Mouse (Mus musculus) MN1 (cell line): ENCODE data around the gene Gga2.

Experiments
- DNase-seq: peaks from one replicate; pipeline ENCODE4 v3.0.0-alpha.2; 2016; ENCODE audit warnings: low spot score

The Gga2 gene

DNA sequence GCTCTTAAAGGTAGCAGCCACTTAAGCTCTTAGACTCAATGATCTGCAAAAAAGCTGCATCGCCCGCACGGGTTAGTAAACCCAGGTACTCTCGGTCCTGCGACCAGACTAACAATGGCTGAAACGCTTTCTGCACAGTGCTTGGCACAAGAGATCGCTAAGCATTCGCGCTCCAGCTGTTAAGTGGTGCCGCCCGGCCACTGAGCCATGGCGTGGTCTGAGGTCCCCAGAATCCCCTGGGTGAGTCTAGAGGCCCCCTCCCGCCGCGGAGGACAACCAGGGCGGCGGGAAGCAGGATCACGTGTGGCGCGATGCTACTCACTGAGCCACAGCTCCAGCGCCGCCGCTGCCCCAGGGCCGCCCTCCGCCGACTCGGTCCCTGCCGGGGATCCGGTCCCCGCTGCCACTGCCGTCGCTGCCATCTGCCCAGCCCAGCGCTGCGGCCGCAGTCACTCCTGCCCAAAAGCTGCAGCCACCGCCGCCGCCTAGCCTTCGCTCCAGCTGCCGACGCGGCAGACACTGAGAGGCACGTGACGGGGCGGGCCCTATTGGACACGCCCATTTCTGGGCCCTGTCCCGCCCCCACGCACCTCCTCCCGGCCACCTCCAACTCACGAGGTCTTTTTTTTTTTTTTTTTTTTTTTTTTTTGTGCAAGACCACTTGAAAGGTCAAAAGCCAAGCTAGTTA, at the start of gene Gga2:
Gga2 (minus strand) TSS at position 556 of the 688 bp plus-strand sequence.
- DNase-seq, result peak; percentile 88

- DNase-seq, result peak; percentile 51
Observed at GRCm38 (mm10) chr7:122067517-122068381, 46.7 kb upstream of the Gga2 start.

GRCm38 (mm10) chr7:122066945-122067516, 46.0 kb upstream of the Gga2 start, which contains the start of the genes Ubfd1 and Ears2:
Gene Ubfd1 (plus strand): TSS chr7:122067175.
Gene Ears2 (minus strand): TSS chr7:122067263.
- peak; percentile 98 for DNase-seq

DNA sequence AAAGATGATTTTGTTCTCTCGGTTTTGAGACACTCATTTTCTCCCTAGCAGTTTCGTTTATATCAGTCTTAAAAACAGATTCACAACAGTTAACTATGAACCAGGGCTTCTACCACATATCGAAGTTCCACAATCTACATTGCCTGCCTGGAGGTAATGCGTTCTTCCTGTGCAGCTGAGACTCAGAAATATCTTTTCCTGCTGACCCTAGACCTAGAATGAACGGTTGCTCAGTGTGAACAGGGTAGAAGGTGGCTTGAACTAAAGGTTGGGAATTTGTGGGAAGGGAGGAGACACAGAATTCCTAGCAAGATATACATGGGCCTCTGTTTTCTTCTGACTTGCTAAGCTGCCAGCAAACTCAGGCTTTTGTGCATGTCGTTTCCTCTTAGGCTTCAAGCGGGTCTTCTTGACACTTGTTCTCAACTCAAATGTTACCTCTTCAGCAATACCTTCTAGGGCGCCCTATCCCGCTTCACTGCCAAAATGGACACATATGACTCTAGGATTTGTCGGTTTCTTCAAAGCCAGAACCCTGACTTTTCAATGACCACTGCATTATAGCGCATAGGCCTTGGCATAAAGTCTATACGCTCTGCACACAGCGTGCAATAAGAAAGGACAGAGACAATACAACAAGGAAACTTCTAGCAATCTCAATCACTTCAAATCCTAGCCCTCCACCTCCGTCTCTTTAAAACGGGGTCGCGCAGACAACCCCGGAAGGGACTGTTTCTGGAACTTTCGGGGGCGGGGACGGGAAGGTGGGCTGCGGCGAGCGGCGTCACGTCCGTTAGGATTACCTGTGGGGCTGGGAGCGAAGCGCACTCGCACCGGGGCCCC, 45.3 kb upstream of the Gga2 start:
- DNase-seq, result peak; percentile 43

GRCm38 (mm10) chr7:122065656-122066055, 44.6 kb upstream of the Gga2 start:
- no peak for DNase-seq

DNA sequence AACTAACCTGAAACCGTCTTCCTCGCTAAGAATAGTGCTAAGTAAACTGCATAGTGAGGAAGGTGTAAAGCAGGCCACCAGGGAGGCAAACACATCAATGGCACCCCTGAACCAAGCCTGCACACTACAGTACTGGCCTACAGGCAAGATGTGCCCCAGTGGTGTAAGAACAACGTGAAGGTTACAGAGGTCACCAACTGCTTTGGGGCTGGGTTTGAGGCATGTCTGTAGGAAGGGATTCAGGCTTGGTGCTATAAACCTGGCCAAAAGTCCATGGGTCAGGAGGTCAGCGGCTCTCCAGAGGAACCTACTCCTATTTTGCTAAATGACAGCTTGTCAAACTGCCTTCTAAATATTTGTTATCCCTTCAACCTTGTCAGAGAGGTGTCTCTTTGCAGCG, 35.6 kb upstream of the Gga2 start:
- DNase-seq, result no peak

DNA sequence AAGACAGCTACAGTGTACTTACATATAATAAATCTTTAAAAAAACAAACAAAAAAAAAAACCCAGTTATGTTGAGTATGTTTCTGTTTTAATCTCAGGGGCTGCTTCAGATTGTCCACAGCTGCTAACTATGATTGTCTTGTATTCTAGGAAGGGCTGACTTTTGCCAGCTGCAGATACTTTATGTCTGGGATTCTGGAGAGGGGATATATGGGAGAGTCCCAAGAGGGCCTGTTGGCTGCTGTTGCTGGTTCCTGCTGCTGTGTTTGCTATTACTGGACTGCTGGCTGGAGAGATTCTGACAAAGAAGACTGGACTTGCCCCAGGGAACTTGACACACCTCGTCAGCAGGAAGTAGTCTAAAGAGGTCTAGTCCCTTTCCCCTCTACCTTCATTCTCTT, 29.8 kb upstream of the Gga2 start:
- no peak for DNase-seq

DNA sequence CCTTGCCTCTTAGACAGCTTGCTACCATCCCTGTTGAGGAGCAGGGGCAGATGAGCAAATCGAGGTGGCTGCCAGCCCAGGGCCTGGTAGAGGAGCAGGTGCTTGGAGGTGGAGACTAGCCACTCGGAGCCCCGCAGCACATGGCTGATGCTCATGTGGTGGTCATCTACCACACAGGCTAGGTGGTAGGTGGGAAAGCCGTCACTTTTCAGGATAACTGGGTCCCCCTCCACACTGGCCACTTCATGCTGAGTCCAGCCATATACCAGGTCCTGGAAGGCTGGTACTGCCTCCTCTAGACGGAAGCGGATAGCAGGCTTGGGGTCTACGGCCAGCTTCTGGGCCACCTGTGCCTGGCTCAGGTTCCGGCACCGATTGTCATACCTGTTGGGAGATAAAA, 27.2 kb upstream of the Gga2 start:
- no peak for DNase-seq

- no peak for DNase-seq
Observed at GRCm38 (mm10) chr7:122046813-122047212, 25.8 kb upstream of the Gga2 start.

GRCm38 (mm10) chr7:122045711-122046110, 24.7 kb upstream of the Gga2 start:
- DNase-seq, result no peak

DNA sequence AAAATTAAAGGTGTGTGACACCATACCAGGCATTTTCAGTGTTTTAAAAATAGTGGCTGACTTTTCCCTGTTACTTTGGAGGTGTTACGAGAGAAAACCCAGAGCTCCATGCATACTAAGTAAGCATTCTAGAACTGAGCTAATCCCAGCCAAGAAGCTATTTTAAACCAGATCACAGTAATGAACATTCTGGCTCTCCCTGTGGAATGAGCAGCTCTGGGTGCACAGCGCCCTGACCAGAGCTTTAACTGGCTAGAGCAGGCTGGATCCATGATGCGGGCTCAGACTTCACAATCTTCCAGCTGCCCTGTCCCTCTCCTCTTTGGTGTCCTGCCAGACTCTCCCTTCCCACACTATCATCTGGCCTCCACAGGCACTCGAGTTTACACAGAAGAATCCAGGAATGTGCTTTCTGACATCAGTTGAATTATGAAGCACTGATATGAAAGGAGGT, 24.2 kb upstream of the Gga2 start:
- no peak for DNase-seq

- no peak for DNase-seq
Observed at GRCm38 (mm10) chr7:122044106-122044505, 23.1 kb upstream of the Gga2 start.

GRCm38 (mm10) chr7:122034348-122034747, 13.3 kb upstream of the Gga2 start:
- DNase-seq, result no peak

DNA sequence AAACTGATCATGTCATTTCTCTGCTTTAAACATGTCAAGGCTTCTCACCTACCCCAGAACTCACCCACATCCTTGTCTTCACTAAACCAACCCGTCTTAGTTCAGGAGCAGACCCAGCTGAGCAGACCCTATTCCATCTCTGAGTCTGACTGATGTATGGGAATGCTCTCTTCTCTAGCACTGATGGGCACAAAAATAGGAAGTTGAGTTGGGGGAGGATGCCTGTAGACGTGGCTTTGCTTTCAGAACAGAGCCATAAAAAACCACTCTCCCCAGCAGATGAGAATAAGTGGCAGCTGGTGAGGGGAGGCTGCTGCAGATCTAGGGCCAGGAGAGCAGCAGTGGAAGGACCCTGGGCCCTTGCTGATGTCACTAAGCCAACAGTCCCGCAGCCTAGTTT, 12.3 kb upstream of the Gga2 start:
- DNase-seq, result no peak

GRCm38 (mm10) chr7:122022131-122022530, 1.1 kb upstream of the Gga2 start:
- DNase-seq, result no peak

- DNase-seq, result no peak
Observed at GRCm38 (mm10) chr7:122020273-122020666, 752 bp downstream of the Gga2 start.

- DNase-seq, result no peak
Observed at GRCm38 (mm10) chr7:122018978-122019377, 2.0 kb downstream of the Gga2 start.

DNA sequence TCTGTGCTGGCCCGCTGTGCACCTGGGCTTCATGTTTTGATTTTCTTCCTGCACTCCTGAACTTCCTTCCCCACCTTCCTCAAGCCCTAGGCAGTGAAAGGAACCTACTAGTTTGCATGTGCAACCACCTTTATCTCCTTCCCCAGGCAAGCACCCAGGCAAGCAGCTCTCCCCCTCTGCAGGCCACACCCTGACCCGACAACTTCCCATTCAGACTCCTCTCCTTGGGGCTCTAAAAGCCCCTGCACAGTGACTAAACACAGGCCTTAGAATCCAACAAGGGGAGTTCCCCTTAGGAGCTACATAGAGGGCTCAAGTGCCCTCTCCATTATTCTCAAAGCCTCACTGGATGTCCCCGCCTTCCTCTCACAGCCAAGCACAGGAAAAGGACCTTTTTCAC, 2.8 kb downstream of the Gga2 start:
- DNase-seq, result no peak

GRCm38 (mm10) chr7:122015734-122016133, 5.3 kb downstream of the Gga2 start:
- DNase-seq, result peak; percentile 28

DNA sequence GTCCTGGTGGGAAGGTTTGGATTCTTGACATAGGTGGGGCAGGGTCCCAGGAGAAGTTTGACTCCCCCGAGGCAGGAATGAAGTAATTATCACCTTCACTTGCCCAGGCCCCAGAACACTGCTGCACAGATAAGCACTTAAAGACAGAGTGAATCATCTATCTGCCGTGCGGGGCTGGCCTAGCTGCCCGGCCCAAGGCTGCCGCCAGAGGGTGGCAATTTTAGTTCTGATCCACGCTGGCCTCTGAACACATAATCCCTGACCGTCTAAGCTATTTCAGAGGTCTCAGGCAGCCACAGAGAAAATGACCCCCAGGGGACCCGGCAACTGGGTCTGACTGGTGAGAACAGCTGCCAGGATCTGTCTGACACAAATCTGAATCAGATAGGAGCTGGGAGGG, 5.9 kb downstream of the Gga2 start:
- peak; percentile 51 for DNase-seq

DNA sequence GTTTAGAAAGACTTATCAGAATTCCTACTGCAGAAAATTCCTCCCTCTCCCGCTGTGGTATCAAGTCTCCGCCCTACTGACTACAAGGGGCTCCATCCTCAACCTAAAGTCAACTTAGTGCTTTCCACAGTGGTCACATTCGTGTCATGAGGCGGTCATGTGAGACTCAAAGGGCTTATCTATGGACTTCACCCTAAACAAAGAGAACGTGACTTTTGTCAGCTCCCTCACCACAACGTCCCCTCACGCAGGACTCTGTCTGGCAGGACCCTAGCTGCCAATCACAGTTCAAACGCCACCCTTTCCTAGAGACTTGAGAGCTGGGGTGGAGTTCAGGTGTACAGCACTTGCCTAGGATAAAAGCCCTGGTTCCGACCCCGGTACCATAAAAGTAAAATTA, 8.1 kb downstream of the Gga2 start:
- DNase-seq, result no peak

DNA sequence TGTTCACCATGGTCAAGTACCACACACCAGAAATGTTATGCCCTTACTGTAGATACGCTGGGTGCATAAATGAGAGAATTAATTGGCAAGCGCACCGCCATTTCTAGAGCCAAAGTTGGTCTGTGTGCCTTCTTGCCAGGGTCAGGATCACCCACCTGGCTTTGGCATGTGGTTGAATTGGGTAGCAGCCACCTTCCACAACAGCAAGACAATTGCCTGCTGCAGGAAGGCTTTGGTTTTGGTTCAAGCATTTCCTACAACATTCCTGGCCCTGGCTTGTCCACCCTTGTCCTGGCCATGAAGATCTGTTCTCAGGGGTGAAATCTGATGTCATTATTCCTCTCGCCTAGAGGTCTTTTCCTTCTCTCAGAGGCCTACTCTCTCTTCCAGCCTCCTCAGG, 8.7 kb downstream of the Gga2 start:
- DNase-seq, result no peak
